Mouse (Mus musculus) intestine, embryonic 16.5 days (tissue): ENCODE measurements around the gene Rnd1. TPM values are rescaled to one million over a fixed set of nuclear protein-coding genes. Genes with fewer than 3 reads are reported as not detected.

Experiments used
- ATAC-seq: fragments of 200-750 bp; cut with Nextera tagmentation; 2 replicates; pipeline ENCODE4 v1.8.0; 2017; ENCODE audit warnings: moderate TSS enrichment, moderate library complexity
- H3K27ac ChIP-seq: fragments of 300-500 bp; sonication (generic); 2 replicates; pipeline ENCODE4 v1.5.1; 2014; ENCODE audit warnings: mild to moderate bottlenecking, low read length
- H3K27me3 ChIP-seq: fragments of 300-500 bp; sonication (generic); replicated peaks from 2 replicates; pipeline ENCODE4 v1.6.1; 2014; ENCODE audit warnings: low read length, control low read depth, mixed read lengths; ENCODE audit not compliant: control insufficient read depth, insufficient read depth
- H3K36me3 ChIP-seq: fragments of 300-500 bp; sonication (generic); 2 replicates; pipeline ENCODE4 v1.6.1; 2014; ENCODE audit warnings: low read length, control low read depth; ENCODE audit not compliant: control insufficient read depth, insufficient read depth
- H3K4me1 ChIP-seq: fragments of 300-500 bp; sonication (generic); 2 replicates; pipeline ENCODE4 v1.6.1; 2014; ENCODE audit warnings: low read length, control low read depth, mixed read lengths; ENCODE audit not compliant: control insufficient read depth, insufficient read depth
- H3K4me2 ChIP-seq: fragments of 300-500 bp; sonication (generic); 2 replicates; pipeline ENCODE4 v1.6.1; 2014; ENCODE audit warnings: low read depth, low read length, control low read depth
- H3K4me3 ChIP-seq: fragments of 300-500 bp; sonication (generic); 2 replicates; pipeline ENCODE4 v1.5.1; 2014; ENCODE audit warnings: mild to moderate bottlenecking, low read length
- H3K9ac ChIP-seq: fragments of 300-500 bp; sonication (generic); 2 replicates; pipeline ENCODE4 v1.6.1; 2014; ENCODE audit warnings: low read depth, low read length
- H3K9me3 ChIP-seq: fragments of 300-500 bp; sonication (generic); 2 replicates; pipeline ENCODE4 v1.6.1; 2016; ENCODE audit warnings: low read length, control low read depth; ENCODE audit not compliant: control insufficient read depth
- WGBS: fragments of 180-500 bp; shearing (Covaris S2); extraction: QIAGEN DNeasy Blood & Tissue Kit; methylation state at CpG from one replicate; pipeline ENCODE4 v1.1.7; 2014; 5-methylcytosine and 5-hydroxymethylcytosine counted together
- polyA plus RNA-seq: library from polyadenylated mRNA; unstranded; fragments of >200 nt; fragmentation: Nextera tagmentation; extraction: Ambion mirVana; gene quantifications from 2 replicates; pipeline ENCODE4 v1.2.1, GENCODE M21; 2015

The Rnd1 gene
- polyA plus RNA-seq, 1 experiment from 2014 or later: 0.95 TPM

GRCm38 (mm10) chr15:98707766-98708372 lies 30.6 kb upstream of the Rnd1 start, which contains the start of gene Ccdc65:
Gene Ccdc65, plus strand, starts transcription at chr15:98708207.
- Histone ChIP-seq H3K9ac (peak within 1 kb of the TSS; percentile 26; the same call in 1 of the 2 replicates), H3K27me3 (0 out of 2 replicates have a peak, but pooled peaks cover 3% of the 10 kb centered on the region), H3K4me3 (peak within 1 kb of the TSS; percentile 36), H3K27ac (no peak within 1 kb of the TSS), H3K4me1 (no peaks in the 10 kb centered on the region), H3K9me3 (no peaks in the 10 kb centered on the region), H3K4me2 (peak within 1 kb of the TSS; percentile 54), H3K36me3 (no peaks in the 10 kb centered on the region)
- WGBS: 20% methylated on average over 16 of the region's 16 CpGs
- peak; percentile 67; the same call in 1 of the 2 replicates for ATAC-seq

GRCm38 (mm10) chr15:98704312-98704711 lies 27.1 kb upstream of the Rnd1 start:
- 54% methylated on average over 9 of the region's 9 CpGs for WGBS
- Histone ChIP-seq H3K4me1 (peaks cover 5% of the 10 kb centered on the region), H3K27me3 (peaks cover 23% of the 10 kb centered on the region), H3K4me2 (no peak overlapping the region), H3K9ac (no peak overlapping the region), H3K9me3 (no peaks in the 10 kb centered on the region), H3K36me3 (no peaks in the 10 kb centered on the region), H3K4me3 (no peak overlapping the region), H3K27ac (no peak overlapping the region)
- ATAC-seq: no peak

GRCm38 (mm10) chr15:98699190-98700105 lies 22.2 kb upstream of the Rnd1 start:
- no peaks in the 10 kb centered on the region for H3K36me3 ChIP-seq
- H3K27me3 ChIP-seq: peaks cover 21% of the 10 kb centered on the region
- H3K9ac ChIP-seq: peak overlapping the region; percentile 47; the same call in 1 of the 2 replicates
- ATAC-seq: peak; percentile 83
- H3K4me2 ChIP-seq: peak overlapping the region; percentile 58
- H3K4me1 ChIP-seq: peaks cover 5% of the 10 kb centered on the region
- H3K27ac ChIP-seq: no peak overlapping the region
- WGBS: 6% methylated on average over 40 of the region's 40 CpGs
- H3K4me3 ChIP-seq: peak overlapping the region; percentile 33
- no peaks in the 10 kb centered on the region for H3K9me3 ChIP-seq

GRCm38 (mm10) chr15:98696216-98696615 lies 19.0 kb upstream of the Rnd1 start:
- 49% methylated on average over 8 of the region's 8 CpGs for WGBS
- H3K9me3 ChIP-seq: no peaks in the 10 kb centered on the region
- no peak overlapping the region for H3K4me3 ChIP-seq
- H3K4me1 ChIP-seq: peaks cover 5% of the 10 kb centered on the region
- ATAC-seq: no peak
- peaks cover 15% of the 10 kb centered on the region for H3K27me3 ChIP-seq
- no peak overlapping the region for H3K27ac ChIP-seq
- H3K9ac ChIP-seq: no peak overlapping the region
- no peaks in the 10 kb centered on the region for H3K36me3 ChIP-seq
- H3K4me2 ChIP-seq: no peak overlapping the region

DNA sequence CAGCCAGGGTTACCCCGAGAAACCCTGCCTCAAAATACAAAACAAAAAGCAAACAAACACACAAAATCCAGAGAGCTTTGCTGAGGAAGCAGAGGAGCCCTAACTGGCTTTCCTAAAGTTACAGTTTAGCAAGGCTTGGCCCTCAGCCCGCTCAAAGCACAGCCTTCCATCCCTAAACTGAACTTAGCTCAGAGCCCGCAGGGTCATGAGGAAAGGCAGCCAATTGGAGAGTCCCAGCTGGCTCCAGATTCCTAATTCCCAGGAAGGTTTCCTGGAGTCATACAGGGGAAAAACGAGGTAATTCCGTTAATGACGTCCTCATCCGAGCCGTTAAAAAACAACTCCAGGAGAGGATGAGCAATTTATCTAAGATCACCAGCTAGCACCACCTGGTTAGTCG lies 18.5 kb upstream of the Rnd1 start:
- ATAC-seq: no peak
- Histone ChIP-seq H3K4me3 (no peak overlapping the region), H3K4me2 (no peak overlapping the region), H3K9me3 (no peaks in the 10 kb centered on the region), H3K27me3 (peaks cover 10% of the 10 kb centered on the region), H3K4me1 (peaks cover 5% of the 10 kb centered on the region), H3K36me3 (no peaks in the 10 kb centered on the region), H3K9ac (no peak overlapping the region), H3K27ac (no peak overlapping the region)
- WGBS: 39% methylated on average over 9 of the region's 9 CpGs

DNA sequence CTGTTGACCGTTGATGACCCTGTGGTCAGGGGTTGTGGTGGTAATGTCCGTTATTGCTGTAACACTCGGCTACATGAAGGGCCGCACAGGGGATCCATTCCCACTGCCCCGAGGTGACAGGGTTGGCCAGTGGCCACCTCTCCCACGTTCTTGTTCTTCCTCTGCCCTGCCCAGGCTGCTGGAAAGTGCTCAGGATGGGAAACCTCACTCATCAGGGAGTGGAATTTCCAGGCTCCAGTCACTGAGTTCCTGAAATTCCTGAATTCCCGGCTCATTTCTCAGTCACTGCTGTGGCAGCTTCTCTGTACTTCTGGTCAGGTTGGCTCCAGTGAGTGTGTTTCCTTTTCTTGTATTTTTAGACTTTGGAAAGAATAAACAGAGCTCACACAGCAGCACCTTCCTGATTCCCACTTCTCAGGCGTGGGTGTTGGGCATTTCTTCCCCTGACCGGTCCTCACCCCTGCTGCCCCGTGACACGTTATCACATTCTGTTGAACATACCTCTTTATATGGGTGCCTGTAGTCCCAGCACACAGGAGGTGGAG lies 15.0 kb upstream of the Rnd1 start:
- no peaks in the 10 kb centered on the region for H3K9me3 ChIP-seq
- no peak overlapping the region for H3K27ac ChIP-seq
- no peaks in the 10 kb centered on the region; the same call in 1 of the 2 replicates for H3K27me3 ChIP-seq
- no peaks in the 10 kb centered on the region for H3K36me3 ChIP-seq
- peak; percentile 52 for ATAC-seq
- H3K4me1 ChIP-seq: no peaks in the 10 kb centered on the region
- H3K4me2 ChIP-seq: no peak overlapping the region
- no peak overlapping the region for H3K4me3 ChIP-seq
- 31% methylated on average over 11 of the region's 11 CpGs for WGBS
- no peak overlapping the region for H3K9ac ChIP-seq

DNA sequence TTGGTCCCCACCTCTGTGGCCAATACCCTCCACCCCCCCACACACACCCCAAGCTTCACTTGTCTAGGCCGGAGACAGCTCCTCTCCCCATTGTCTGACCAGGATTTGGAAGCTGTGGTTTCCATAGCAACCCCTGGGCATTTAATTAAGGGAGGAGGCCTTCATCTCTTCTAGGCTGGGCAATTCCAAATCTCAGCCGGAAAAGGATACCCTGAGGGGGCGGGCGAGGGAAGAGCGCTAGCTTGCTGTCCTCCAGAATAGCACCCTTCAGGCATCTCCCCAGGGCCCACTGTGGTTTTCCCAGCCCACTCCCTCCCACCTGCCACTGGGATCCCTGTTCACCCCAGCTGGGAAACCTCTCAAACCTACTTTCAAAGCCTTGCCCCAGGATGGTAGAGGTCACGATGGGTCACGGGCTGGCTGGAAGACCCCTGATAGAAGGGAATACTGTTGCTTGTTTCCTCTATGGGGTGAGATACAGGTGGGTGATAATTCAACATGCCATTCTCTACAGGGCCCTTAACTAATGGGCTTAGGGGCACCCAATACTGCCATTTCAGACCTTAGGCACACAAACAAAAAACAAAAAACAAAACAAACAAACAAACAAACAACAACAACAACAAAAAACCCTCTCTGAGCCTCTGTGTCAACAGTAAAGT lies 14.4 kb upstream of the Rnd1 start:
- H3K27ac ChIP-seq: no peak overlapping the region
- H3K4me1 ChIP-seq: no peaks in the 10 kb centered on the region
- H3K4me2 ChIP-seq: no peak overlapping the region
- no peaks in the 10 kb centered on the region for H3K36me3 ChIP-seq
- no peak overlapping the region for H3K4me3 ChIP-seq
- 49% methylated on average over 7 of the region's 7 CpGs for WGBS
- H3K9ac ChIP-seq: no peak overlapping the region
- H3K27me3 ChIP-seq: no peaks in the 10 kb centered on the region; the same call in 1 of the 2 replicates
- no peaks in the 10 kb centered on the region for H3K9me3 ChIP-seq
- no peak for ATAC-seq

GRCm38 (mm10) chr15:98689682-98690081 lies 12.4 kb upstream of the Rnd1 start:
- Histone ChIP-seq H3K4me2 (no peak overlapping the region), H3K9me3 (no peaks in the 10 kb centered on the region), H3K27ac (no peak overlapping the region), H3K9ac (no peak overlapping the region), H3K27me3 (no peaks in the 10 kb centered on the region), H3K4me3 (no peak overlapping the region), H3K4me1 (no peaks in the 10 kb centered on the region), H3K36me3 (no peaks in the 10 kb centered on the region)
- ATAC-seq: no peak
- 76% methylated on average over 2 of the region's 2 CpGs for WGBS

DNA sequence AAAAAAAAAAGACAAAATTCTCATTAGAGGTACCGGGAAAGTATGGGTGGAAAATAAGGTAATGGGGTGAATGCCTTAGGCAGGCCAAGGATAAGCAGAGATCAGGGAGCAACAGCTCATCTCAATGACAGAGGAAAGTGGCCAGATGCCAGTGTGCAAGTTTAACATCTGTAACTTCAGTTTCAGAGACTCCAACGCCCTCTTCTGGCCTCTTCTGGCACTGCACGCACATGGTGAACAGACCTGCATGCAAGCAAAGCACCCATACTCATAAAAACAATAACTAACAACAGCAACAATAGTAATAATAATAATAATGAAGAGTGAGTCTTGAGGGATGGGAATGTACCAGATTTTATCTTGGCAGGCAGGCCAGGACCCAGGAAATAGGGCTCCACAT lies 8.7 kb upstream of the Rnd1 start:
- ATAC-seq: no peak
- Histone ChIP-seq H3K4me1 (no peaks in the 10 kb centered on the region), H3K27ac (no peak overlapping the region), H3K4me3 (no peak overlapping the region), H3K9me3 (no peaks in the 10 kb centered on the region), H3K9ac (no peak overlapping the region), H3K36me3 (no peaks in the 10 kb centered on the region), H3K27me3 (no peaks in the 10 kb centered on the region), H3K4me2 (no peak overlapping the region)
- 71% methylated on average over 3 of the region's 3 CpGs for WGBS
